Mouse (Mus musculus) thymus, postnatal 0 days (tissue): ENCODE data around the gene Inf2. TPM values are rescaled to one million over a fixed set of nuclear protein-coding genes. Genes with fewer than 3 reads are reported as not detected.

Experiments used
- DNase-seq: peaks from one replicate; pipeline ENCODE4 v3.0.0-alpha.2; 2015; ENCODE audit warnings: low spot score
- polyA plus RNA-seq: library from polyadenylated mRNA; unstranded; fragments of >200 nt; fragmentation: Nextera tagmentation; extraction: Ambion mirVana; gene quantifications from 2 replicates; pipeline ENCODE4 v1.2.1, GENCODE M21; 2015

Gene Inf2
- polyA plus RNA-seq, 1 experiment from 2014 or later = 3.1 TPM

DNA sequence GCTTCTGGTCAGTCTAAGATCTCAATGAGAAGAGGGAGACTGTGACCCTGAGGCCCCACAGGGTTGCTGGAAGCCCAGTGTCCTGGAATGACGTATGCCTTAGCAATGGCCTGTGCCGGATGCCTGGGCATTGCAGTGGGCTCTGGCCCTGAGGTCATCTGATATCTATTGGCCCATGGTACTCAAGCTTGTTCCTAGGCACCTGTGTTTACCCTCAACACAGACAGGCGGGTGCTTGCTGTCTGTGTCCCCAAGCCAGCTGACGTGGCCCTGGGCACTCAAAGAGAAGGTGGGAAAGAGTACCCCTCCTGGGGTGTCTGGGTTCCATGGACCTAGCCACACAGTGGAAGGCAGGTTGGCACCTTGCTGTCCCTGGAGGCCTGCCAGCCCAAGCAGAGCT is 37.1 kb downstream of the Inf2 start:
- DNase-seq = no peak

- no peak for DNase-seq
Observed at GRCm38 (mm10) chr12:112626455-112626854, 37.9 kb downstream of the Inf2 start.

DNA sequence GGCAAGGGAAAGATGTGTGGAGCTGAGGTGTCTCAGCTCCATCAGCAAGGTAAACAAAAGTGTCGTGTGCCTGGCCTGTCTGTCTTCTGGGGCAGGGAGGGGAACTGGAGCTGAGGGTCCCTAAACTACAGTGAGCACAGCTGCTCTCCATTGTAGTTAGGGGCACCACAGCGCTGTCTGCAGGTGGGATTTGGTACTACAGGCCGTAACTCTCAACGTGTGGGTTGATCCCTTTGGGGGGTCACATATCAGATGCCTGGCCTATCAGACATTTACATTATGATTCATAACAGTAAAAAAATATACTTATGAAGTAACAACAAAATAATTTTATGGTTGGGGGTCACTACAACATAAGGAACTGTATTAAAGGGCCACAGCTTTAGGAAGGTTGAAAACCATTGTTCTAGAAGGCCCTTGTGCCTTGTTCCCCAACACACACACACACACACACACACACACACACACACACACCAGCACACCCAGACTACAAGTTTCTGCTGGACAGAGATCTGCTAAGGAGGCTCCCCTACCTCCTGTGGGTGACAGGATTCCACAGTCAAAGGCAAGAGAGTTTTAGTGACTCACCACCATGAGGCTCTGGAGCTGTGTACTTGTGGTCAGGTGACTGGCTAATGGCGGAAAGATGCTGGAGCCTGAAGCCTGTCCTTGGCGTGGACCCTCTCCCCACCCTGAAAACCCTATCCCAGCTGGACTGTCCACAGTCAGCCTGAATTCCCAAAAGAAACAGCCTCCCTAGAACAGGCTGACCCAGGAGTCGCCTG is 38.7 kb downstream of the Inf2 start:
- DNase-seq = peak; percentile 72

DNA sequence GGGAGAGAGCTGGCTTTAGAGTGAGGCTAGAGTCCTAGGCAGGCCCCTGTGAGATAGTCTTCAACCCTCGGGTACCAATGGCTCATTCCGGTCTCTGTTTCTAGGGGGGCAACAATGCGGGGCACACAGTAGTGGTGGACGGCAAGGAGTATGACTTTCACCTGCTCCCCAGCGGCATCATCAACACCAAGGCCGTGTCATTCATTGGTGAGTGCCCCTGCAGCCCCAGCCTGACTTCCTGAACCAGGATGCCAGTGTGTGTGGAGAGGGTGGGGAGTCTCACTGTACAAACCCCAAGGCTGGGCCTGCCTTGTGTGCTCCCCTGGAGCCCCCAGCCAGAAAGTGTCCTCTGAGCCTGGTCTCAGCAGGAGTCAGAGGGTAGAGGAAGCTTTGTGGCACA is 39.6 kb downstream of the Inf2 start:
- DNase-seq = no peak

DNA sequence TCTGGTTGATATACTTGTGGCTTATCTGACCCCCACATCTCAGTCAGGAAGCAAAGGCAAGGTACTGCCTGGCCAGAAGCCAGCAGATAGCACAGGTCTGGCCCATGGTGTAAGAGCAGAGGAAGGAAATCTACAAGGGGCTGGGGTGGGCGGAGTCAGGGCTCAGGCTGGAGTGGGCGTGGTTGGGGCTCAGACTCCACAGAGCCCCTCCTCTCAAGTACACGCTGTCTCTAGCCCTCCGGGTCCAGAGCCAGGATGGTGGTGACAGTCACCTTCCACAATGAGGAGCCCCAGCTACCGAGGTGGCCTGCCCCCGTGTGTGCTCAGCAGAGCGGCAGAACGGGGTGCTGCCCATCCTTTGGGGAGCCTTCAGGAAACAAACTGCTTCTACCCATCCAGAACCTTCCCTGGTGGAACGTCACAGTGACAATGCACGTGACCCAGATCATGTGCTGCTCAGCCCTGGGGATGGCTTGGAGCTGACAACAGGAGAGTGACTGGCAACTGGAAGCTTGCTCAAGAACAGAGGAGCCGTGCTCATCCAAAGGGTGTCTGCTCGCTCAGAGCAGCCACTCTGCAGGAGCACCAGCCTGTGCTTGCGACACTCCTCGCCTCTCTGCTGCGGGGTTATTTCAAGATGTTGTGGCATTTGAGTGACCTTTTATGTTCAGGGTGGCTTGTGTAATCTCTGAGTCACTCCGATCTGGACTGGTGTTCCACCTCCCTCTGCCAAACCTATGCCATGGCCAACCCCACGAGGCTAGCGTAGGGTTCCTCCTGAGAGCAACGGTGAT is 40.5 kb downstream of the Inf2 start:
- DNase-seq = peak; percentile 78

DNA sequence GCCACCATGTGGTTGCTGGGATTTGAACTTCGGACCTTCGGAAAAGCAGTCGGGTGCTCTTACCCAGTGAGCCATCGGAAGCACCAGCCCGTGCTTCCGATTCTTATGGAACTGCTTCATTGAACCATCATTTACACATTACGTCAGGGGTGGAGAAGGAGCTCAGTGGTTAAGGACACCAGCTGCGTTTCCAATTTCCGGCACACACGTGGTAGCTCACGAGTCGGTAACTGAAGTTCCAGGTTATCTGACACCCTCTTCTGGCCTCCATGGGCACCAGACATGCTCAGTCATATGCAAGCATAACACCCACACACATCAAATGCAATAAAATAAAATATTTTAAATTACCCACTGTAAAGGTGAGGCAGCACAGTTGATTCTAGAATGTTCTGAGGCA is 41.4 kb downstream of the Inf2 start:
- no peak for DNase-seq

DNA sequence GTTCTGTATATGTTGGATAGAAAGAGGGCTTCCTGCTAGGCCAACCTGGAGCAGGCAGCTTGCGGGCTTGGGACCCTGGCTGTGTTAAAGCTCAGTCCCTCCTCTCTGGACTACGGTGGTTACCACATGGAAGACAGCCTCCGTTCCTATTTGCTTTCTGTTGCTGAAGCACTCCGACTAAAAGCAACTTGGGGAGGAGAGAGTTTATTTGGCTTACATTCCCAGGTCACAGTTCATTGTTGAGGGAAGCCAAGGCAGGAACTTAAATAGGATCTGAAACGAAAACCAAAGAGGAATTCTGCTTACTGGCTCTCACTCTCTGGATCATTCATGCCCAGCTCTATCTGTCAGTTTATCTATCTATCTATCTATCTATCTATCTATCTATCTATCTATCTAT is 42.2 kb downstream of the Inf2 start:
- no peak for DNase-seq

GRCm38 (mm10) chr12:112631472-112631871 is 42.9 kb downstream of the Inf2 start:
- no peak for DNase-seq

DNA sequence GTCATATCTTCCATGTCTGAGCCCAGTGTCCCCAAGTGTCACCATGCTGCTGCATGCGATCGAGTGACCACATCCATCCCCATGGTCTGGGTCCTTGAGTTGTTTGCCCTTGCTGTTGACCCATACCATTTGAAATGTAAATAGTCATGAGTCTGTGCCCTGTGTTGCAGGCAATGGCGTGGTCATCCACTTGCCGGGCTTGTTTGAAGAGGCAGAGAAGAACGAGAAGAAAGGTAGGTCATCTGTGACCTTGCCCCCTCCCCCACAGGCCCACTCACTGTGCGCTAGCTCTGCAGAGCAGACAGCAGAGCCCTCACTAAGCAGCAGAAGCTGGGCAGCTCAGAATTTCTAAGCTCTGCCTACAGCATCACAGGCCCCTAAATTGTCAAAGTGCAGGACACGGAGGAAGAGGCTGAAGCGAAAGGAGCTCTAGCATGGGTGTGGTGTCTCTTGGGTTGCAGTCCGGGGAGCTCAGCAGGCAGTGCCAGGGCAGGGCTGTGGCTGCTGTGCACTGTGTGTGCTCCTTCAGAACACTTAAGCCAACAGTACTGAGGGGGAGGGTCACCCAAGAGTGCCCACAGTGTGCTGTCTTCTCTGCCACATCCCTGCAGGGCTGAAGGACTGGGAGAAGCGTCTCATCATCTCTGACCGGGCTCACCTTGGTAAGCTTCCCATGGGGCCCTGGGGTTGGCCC is 43.6 kb downstream of the Inf2 start:
- DNase-seq = no peak

DNA sequence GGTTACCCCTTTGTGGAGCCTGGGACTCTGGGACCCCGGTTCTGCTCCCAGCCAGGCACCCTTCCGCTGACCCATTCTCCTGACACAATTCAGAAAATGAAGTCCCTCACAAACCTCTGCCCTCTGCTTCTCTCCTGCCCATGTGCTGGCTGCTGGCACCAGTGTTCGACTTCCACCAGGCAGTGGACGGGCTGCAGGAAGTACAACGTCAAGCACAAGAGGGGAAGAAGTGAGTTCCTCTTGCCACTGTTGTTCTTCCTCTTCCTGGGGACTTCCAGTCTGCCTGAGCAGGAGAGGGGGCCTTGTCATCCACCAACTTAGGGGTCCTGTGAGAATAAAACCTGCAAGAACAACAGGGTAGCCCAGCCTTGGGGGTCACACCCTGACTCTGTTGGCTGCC is 44.3 kb downstream of the Inf2 start:
- DNase-seq = no peak

GRCm38 (mm10) chr12:112633686-112634085 is 45.1 kb downstream of the Inf2 start:
- DNase-seq = peak; percentile 39

- peak; percentile 55 for DNase-seq
Observed at GRCm38 (mm10) chr12:112639526-112639925, 50.9 kb downstream of the Inf2 start.

DNA sequence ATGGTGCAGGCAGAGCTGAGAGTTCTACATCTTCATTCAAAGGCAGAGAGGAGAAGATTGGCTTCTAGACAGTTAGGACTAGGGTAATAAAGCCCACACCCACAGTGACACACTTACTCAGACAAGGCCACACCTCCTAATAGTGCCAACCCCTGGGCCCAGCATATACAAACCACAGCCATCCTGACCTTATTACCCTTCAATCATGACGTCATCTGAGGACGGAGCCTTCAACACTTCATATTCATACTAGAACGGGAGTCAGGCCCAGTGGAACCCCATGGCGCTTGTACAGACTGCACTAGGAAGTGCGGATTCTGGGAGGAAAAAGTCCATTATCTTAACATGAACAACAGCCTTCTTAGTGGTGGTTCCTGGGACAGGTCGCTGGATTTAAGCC is 54.5 kb downstream of the Inf2 start:
- DNase-seq = no peak

DNA sequence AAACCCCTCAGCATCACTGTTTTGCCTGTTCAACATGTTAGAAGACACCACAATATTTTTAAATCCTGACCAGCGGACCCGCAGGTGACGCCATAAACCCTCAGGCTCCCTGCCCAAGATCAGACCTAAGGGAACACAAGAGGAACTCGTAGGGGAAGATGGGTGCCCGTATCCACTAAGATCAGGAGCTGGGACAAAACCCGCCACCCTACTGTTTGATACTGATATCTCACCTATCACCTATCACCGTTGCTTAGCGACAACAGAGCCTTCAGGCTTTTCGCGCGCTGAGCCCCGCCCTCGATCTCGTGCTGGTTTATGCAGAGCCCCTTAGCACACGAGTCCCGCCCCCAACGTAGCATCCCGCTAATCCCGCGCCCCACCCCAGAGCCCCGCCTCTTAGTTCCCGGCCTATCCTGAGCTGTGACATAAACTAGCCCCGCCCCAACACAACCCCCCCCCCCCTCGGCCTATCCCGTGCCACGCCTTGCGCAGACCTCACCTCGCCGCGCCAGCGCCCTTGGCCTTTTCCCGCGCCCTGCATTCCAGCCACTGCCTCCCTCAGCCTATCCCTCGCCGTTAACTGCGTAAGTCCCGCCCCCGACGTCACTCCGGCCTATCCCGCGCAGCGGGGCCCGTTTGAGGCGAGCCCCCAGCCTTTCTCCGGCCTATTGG is 55.7 kb downstream of the Inf2 start, which contains the start of gene Siva1:
Gene Siva1 (plus strand): TSS at position 500 of the 675 bp plus-strand sequence.
- DNase-seq = peak; percentile 96

DNA sequence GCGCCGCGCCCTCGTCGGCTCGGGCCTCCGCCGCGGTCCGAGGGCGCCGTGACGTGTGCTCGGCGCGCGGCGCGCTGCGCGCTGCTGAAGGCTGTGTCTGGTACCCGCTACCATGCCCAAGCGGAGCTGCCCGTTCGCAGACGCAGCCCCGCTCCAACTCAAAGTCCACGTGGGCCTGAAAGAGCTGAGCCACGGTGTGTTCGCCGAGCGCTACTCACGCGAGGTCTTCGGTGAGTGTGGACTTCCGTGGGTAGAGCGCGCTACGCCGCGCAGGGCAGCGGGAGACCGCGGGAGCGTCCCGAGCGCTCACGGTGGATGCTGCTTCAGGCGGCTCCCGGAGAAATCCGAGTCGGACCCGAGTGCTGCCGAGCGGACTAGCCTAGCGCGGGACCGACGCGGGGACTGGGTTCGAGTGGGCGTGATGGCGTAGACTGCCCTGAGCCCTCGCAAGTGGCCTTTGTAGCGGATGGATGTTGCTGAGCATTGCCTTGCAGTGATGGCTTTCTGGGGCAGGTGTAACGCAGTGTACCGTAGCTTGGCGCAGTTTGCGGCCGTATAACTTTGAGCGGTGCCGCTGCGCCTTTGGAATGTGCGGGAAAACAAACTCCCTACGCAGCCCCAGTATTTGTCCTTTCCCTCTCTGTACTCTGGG is 56.4 kb downstream of the Inf2 start:
- no peak for DNase-seq

DNA sequence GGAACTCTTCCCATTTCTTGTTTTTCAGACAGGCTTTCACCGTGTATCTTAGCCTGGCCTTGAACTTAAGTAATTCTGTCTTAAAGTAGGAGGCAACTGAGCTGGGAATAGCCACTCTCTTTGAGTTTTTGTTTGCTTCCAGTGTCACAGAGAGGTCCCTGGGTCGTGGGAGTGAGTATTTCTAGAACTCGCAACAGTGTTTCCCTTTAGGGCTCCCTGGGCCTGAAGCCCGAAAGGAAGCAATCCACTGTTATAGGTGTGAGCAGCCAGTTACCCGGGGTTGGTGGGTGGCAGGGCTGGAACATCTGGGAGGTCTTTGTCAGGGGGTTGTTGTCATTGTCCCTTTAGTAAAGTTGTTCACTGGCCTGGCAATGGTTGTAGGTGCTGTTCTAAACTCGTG is 57.6 kb downstream of the Inf2 start:
- DNase-seq = no peak

DNA sequence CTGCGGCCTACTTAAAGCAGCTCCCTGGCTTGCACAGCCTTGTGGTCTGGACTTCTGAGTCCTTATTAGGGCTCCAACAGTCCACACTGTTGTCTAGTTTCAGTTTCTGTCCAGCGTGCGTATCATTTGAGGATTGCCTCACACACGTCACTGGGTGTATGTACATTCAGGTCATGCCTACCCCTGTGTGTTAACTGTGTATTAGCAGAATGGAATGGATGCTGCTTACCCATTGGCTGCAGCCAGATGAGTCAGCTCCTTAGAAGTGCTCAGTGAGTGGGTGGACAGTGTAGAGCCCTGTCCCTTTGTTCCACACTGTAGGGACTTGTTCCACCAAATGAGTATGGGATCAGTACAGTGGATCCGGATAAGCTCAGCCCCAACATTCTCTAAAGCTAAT is 59.5 kb downstream of the Inf2 start:
- DNase-seq = no peak

- DNase-seq = no peak
Observed at GRCm38 (mm10) chr12:112651778-112652439, 63.3 kb downstream of the Inf2 start.

- peak; percentile 82 for DNase-seq
Observed at GRCm38 (mm10) chr12:112653157-112653824, 64.7 kb downstream of the Inf2 start.

GRCm38 (mm10) chr12:112654076-112654475 is 65.5 kb downstream of the Inf2 start:
- no peak for DNase-seq
